Mouse (Mus musculus) forebrain, embryonic 15.5 days (tissue): ENCODE data around the gene Fam114a2. TPM values are rescaled to one million over a fixed set of nuclear protein-coding genes. Genes with fewer than 3 reads are reported as not detected.
"Not testable (repeated sequence)": the region's sequence is repeated elsewhere in the genome, so short reads cannot be mapped to it uniquely, and the experiment has no call there.

Experiments
- ATAC-seq: fragments of 200-750 bp; cut with Nextera tagmentation; replicated peaks from 2 replicates; pipeline ENCODE4 v1.8.0; 2017; ENCODE audit warnings: mild to moderate bottlenecking, moderate TSS enrichment, moderate library complexity
- H3K27ac ChIP-seq: fragments of 300-500 bp; sonication (generic); replicated peaks from 2 replicates; pipeline ENCODE4 v1.5.1; 2015; ENCODE audit warnings: mild to moderate bottlenecking, inconsistent platforms
- H3K27me3 ChIP-seq: fragments of 300-500 bp; sonication (generic); 2 replicates; pipeline ENCODE4 v1.6.1; 2015; ENCODE audit warnings: inconsistent platforms
- H3K36me3 ChIP-seq: fragments of 300-500 bp; sonication (generic); 2 replicates; pipeline ENCODE4 v1.6.1; 2015; ENCODE audit warnings: mild to moderate bottlenecking, inconsistent platforms
- H3K4me1 ChIP-seq: fragments of 300-500 bp; sonication (generic); 2 replicates; pipeline ENCODE4 v1.6.1; 2015; ENCODE audit warnings: inconsistent platforms
- H3K4me2 ChIP-seq: fragments of 300-500 bp; sonication (generic); replicated peaks from 2 replicates; pipeline ENCODE4 v1.6.1; 2015; ENCODE audit warnings: mild to moderate bottlenecking, inconsistent platforms
- H3K4me3 ChIP-seq: fragments of 300-500 bp; sonication (generic); 2 replicates; pipeline ENCODE4 v1.5.1; 2015; ENCODE audit warnings: mild to moderate bottlenecking, inconsistent platforms
- H3K9ac ChIP-seq: fragments of 300-500 bp; sonication (generic); replicated peaks from 2 replicates; pipeline ENCODE4 v1.6.1; 2015; ENCODE audit warnings: mild to moderate bottlenecking, inconsistent platforms
- H3K9me3 ChIP-seq: fragments of 300-500 bp; sonication (generic); 2 replicates; pipeline ENCODE4 v1.6.1; 2016; ENCODE audit warnings: inconsistent platforms
- WGBS: fragments of 180-500 bp; shearing (Covaris S2); methylation state at CpG from one replicate; pipeline ENCODE4 v1.1.7; 2015; ENCODE audit warnings: mixed read lengths; 5-methylcytosine and 5-hydroxymethylcytosine counted together
- polyA plus RNA-seq: library from polyadenylated mRNA; unstranded; fragments of >200 nt; fragmentation: Nextera tagmentation; extraction: Ambion mirVana; gene quantifications from 2 replicates; pipeline ENCODE4 v1.2.1, GENCODE M21; 2015

Fam114a2 gene
- polyA plus RNA-seq, result 107 and 111 TPM in 2 replicates

GRCm38 (mm10) chr11:57518091-57518750, at the start of gene Fam114a2, which contains the start of gene Mfap3:
Gene Fam114a2 (minus strand): TSS chr11:57518617.
Gene Mfap3 (plus strand): TSS chr11:57518664.
- peak within 1 kb of the TSS; percentile 97 for H3K4me3 ChIP-seq
- no peaks in the 10 kb centered on the region for H3K9me3 ChIP-seq
- WGBS, result under 1% methylated on average over 59 of the region's 59 CpGs
- H3K27me3 ChIP-seq, result no peaks in the 10 kb centered on the region
- peak within 1 kb of the TSS; percentile 80 for H3K27ac ChIP-seq
- ATAC-seq, result peak; percentile 87
- peak within 1 kb of the TSS; percentile 58 for H3K4me2 ChIP-seq
- H3K36me3 ChIP-seq, result peaks cover 10% of the 10 kb centered on the region; the same call in 1 of the 2 replicates
- H3K4me1 ChIP-seq, result peaks cover 59% of the 10 kb centered on the region
- H3K9ac ChIP-seq, result peak within 1 kb of the TSS; percentile 79

GRCm38 (mm10) chr11:57566091-57567035, 47.9 kb upstream of the Fam114a2 start:
- Histone ChIP-seq H3K9ac (no peak overlapping the region), H3K4me2 (no peak overlapping the region; the same call in 1 of the 2 replicates), H3K27ac (peak overlapping the region; percentile 47), H3K4me3 (no peak overlapping the region), H3K36me3 (no peaks in the 10 kb centered on the region), H3K9me3 (no peaks in the 10 kb centered on the region), H3K4me1 (peaks cover 17% of the 10 kb centered on the region), H3K27me3 (no peaks in the 10 kb centered on the region)
- 12% methylated on average over 18 of the region's 18 CpGs for WGBS
- no peak; the same call in 1 of the 2 replicates for ATAC-seq

- 30% methylated on average over 12 of the region's 12 CpGs for WGBS
- H3K4me1 ChIP-seq, result peaks cover 17% of the 10 kb centered on the region
- no peak overlapping the region for H3K27ac ChIP-seq
- no peak overlapping the region for H3K4me3 ChIP-seq
- no peak overlapping the region for H3K9ac ChIP-seq
- H3K4me2 ChIP-seq, result 0 out of 2 replicates have a peak overlapping the region, but pooled peaks have one; percentile 1
- no peaks in the 10 kb centered on the region for H3K9me3 ChIP-seq
- no peaks in the 10 kb centered on the region for H3K36me3 ChIP-seq
- no peak for ATAC-seq
- no peaks in the 10 kb centered on the region for H3K27me3 ChIP-seq
Observed at GRCm38 (mm10) chr11:57564564-57564963, 46.1 kb upstream of the Fam114a2 start.

GRCm38 (mm10) chr11:57557936-57558335, 39.5 kb upstream of the Fam114a2 start:
- not testable (repeated sequence) for ATAC-seq, H3K4me2 ChIP-seq, H3K27ac ChIP-seq, H3K27me3 ChIP-seq, H3K4me1 ChIP-seq, H3K9me3 ChIP-seq, H3K4me3 ChIP-seq, H3K36me3 ChIP-seq, H3K9ac ChIP-seq
- WGBS, result 93% methylated on average over 9 of the region's 10 CpGs

- peak; percentile 75 for ATAC-seq
- H3K4me2 ChIP-seq, result no peak overlapping the region
- no peak overlapping the region for H3K9ac ChIP-seq
Observed at GRCm38 (mm10) chr11:57553015-57553780, 34.8 kb upstream of the Fam114a2 start.

GRCm38 (mm10) chr11:57551016-57551415, 32.6 kb upstream of the Fam114a2 start:
- Histone ChIP-seq H3K27me3 (0 out of 2 replicates have a peak, but pooled peaks cover 3% of the 10 kb centered on the region), H3K36me3 (no peaks in the 10 kb centered on the region), H3K9ac (no peak overlapping the region), H3K27ac (no peak overlapping the region), H3K4me3 (no peak overlapping the region), H3K4me1 (peaks cover 17% of the 10 kb centered on the region), H3K9me3 (no peaks in the 10 kb centered on the region), H3K4me2 (no peak overlapping the region)
- 92% methylated on average over 8 of the region's 8 CpGs for WGBS
- ATAC-seq, result no peak

More at GRCm38 (mm10) chr11:57553015-57553780, 34.8 kb upstream of the Fam114a2 start:
- 6% methylated on average over 9 of the region's 9 CpGs for WGBS
- peaks cover 17% of the 10 kb centered on the region for H3K4me1 ChIP-seq
- H3K36me3 ChIP-seq, result no peaks in the 10 kb centered on the region
- H3K27me3 ChIP-seq, result 0 out of 2 replicates have a peak, but pooled peaks cover 3% of the 10 kb centered on the region
- peak overlapping the region; percentile 44 for H3K27ac ChIP-seq
- H3K9me3 ChIP-seq, result no peaks in the 10 kb centered on the region
- no peak overlapping the region for H3K4me3 ChIP-seq

- Histone ChIP-seq H3K36me3 (no peaks in the 10 kb centered on the region), H3K4me1 (peaks cover 17% of the 10 kb centered on the region), H3K27me3 (0 out of 2 replicates have a peak, but pooled peaks cover 3% of the 10 kb centered on the region), H3K4me3 (no peak overlapping the region), H3K9me3 (no peaks in the 10 kb centered on the region), H3K27ac (no peak overlapping the region), H3K9ac (no peak overlapping the region), H3K4me2 (no peak overlapping the region)
- no peak for ATAC-seq
- 90% methylated on average over 2 of the region's 2 CpGs for WGBS
Observed at GRCm38 (mm10) chr11:57550230-57550629, 31.8 kb upstream of the Fam114a2 start.

GRCm38 (mm10) chr11:57548618-57549550, 30.5 kb upstream of the Fam114a2 start:
- H3K4me2 ChIP-seq, result peak overlapping the region; percentile 42
- 28% methylated on average over 18 of the region's 18 CpGs for WGBS
- H3K9me3 ChIP-seq, result no peaks in the 10 kb centered on the region
- H3K27ac ChIP-seq, result peak overlapping the region; percentile 54
- no peaks in the 10 kb centered on the region for H3K36me3 ChIP-seq
- peak overlapping the region; percentile 9; the same call in 1 of the 2 replicates for H3K9ac ChIP-seq
- ATAC-seq, result peak; percentile 80
- H3K27me3 ChIP-seq, result no peaks in the 10 kb centered on the region
- H3K4me3 ChIP-seq, result 0 out of 2 replicates have a peak overlapping the region, but pooled peaks have one; percentile 2
- peaks cover 17% of the 10 kb centered on the region for H3K4me1 ChIP-seq

- Histone ChIP-seq H3K4me3 (no peak overlapping the region), H3K36me3 (no peaks in the 10 kb centered on the region), H3K4me2 (no peak overlapping the region), H3K9ac (no peak overlapping the region), H3K4me1 (peaks cover 20% of the 10 kb centered on the region), H3K27ac (peak overlapping the region; percentile 78), H3K27me3 (no peaks in the 10 kb centered on the region), H3K9me3 (no peaks in the 10 kb centered on the region)
- 66% methylated on average over 2 of the region's 2 CpGs for WGBS
- ATAC-seq, result peak; percentile 61; the same call in 1 of the 2 replicates
Observed at GRCm38 (mm10) chr11:57540681-57541080, 22.3 kb upstream of the Fam114a2 start.

- Histone ChIP-seq H3K4me1 (peaks cover 24% of the 10 kb centered on the region), H3K27me3 (no peaks in the 10 kb centered on the region), H3K36me3 (no peaks in the 10 kb centered on the region), H3K27ac (peak overlapping the region; percentile 78), H3K9me3 (no peaks in the 10 kb centered on the region), H3K4me2 (no peak overlapping the region), H3K9ac (no peak overlapping the region), H3K4me3 (no peak overlapping the region)
- 59% methylated on average over 5 of the region's 5 CpGs for WGBS
- peak; percentile 29; the same call in 1 of the 2 replicates for ATAC-seq
Observed at GRCm38 (mm10) chr11:57539841-57540418, 21.5 kb upstream of the Fam114a2 start.
